Mouse (Mus musculus) E14TG2a.4 (cell line): Measurements from ENCODE around the gene Kbtbd4.

Source experiments
- H3K27me3 ChIP-seq: 2 replicates; pipeline ENCODE4 v1.6.1; 2014; ENCODE audit warnings: low read length, control low read depth; ENCODE audit not compliant: insufficient read depth
- H3K36me3 ChIP-seq: 2 replicates; pipeline ENCODE4 v1.6.1; 2014; ENCODE audit warnings: low read length, control low read depth; ENCODE audit not compliant: insufficient read depth
- H3K4me1 ChIP-seq: replicated peaks from 2 replicates; pipeline ENCODE4 v1.6.1; 2014; ENCODE audit warnings: low read depth, low read length, control low read depth
- H3K4me3 ChIP-seq: replicated peaks from 2 replicates; pipeline ENCODE4 v1.5.1; 2014; ENCODE audit warnings: mild to moderate bottlenecking, low read length
- H3K9me3 ChIP-seq: 2 replicates; pipeline ENCODE4 v1.6.1; 2014; ENCODE audit warnings: low read length, control low read depth
- CTCF ChIP-seq: conservative IDR thresholded peaks from 2 replicates; pipeline ENCODE4 v1.5.1; 2014; ENCODE audit warnings: low read length
- NANOG ChIP-seq: IDR thresholded peaks from 2 replicates; pipeline ENCODE4 v1.6.1; 2014; ENCODE audit warnings: borderline replicate concordance, low read length, mixed read lengths
- POU5F1 ChIP-seq: IDR thresholded peaks from 2 replicates; pipeline ENCODE4 v1.6.1; 2014; ENCODE audit warnings: low read length, borderline replicate concordance

Gene Kbtbd4

GRCm38 (mm10) chr2:90916560-90917232 is 12.2 kb downstream of the Kbtbd4 start:
- Histone ChIP-seq H3K4me1 (peaks cover 24% of the 10 kb centered on the region), H3K4me3 (peak overlapping the region; percentile 83), H3K36me3 (peaks cover 31% of the 10 kb centered on the region), H3K9me3 (no peaks in the 10 kb centered on the region), H3K27me3 (0 out of 2 replicates have a peak, but pooled peaks cover 4% of the 10 kb centered on the region)
- TF ChIP-seq POU5F1 (no peak), NANOG (no peak), CTCF (no peak)

GRCm38 (mm10) chr2:90917233-90917998 is 12.9 kb downstream of the Kbtbd4 start:
- TF ChIP-seq NANOG, result no peak
- no peak for TF ChIP-seq CTCF
- no peak for TF ChIP-seq POU5F1
- Histone ChIP-seq H3K4me3 (peak overlapping the region; percentile 83), H3K27me3 (0 out of 2 replicates have a peak, but pooled peaks cover 4% of the 10 kb centered on the region), H3K9me3 (no peaks in the 10 kb centered on the region), H3K4me1 (peaks cover 24% of the 10 kb centered on the region), H3K36me3 (peaks cover 26% of the 10 kb centered on the region)

DNA sequence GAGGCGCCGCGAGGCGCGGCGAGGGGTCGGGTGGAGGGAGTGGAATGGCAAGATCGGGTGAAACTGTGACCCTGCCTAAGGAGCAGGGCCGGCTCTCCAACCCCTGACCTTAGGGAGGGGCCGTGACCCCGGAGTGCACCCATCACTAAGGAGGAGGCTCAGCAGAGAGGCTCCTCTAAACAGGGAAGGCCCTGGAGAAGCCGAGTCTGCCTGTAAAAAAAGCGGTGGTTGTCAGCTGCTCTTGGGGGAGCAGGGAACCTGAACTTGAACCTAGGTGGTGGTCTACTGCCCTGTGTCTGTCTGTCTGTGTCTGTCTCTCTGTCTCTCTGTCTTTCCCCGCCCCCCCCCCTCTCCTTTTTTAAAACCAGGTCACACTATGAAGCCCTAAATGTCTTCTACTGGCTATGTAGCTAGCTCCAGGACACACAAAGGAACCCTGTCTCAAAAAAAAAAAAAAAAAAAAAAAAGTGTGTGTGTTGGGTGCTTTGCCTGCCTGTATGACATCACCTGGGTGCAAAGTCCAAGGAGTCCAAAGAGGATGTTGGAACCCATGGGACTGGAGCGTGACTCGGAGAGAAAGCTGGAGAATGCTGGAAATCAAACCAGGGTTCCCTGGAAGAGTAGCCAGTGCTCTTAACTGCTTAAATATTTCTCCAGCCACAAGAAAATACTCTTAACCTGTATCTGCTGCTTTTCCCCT is 13.6 kb downstream of the Kbtbd4 start:
- peak overlapping the region; percentile 83 for H3K4me3 ChIP-seq
- no peak for TF ChIP-seq NANOG
- no peak for TF ChIP-seq POU5F1
- TF ChIP-seq CTCF, result no peak
- H3K36me3 ChIP-seq, result peaks cover 19% of the 10 kb centered on the region
- 0 out of 2 replicates have a peak, but pooled peaks cover 4% of the 10 kb centered on the region for H3K27me3 ChIP-seq
- H3K4me1 ChIP-seq, result peaks cover 24% of the 10 kb centered on the region
- no peaks in the 10 kb centered on the region for H3K9me3 ChIP-seq

- peaks cover 12% of the 10 kb centered on the region; the same call in 1 of the 2 replicates for H3K27me3 ChIP-seq
- TF ChIP-seq NANOG (no peak), POU5F1 (no peak), CTCF (no peak)
- H3K4me1 ChIP-seq, result peaks cover 18% of the 10 kb centered on the region
- H3K36me3 ChIP-seq, result no peaks in the 10 kb centered on the region
- no peak overlapping the region for H3K4me3 ChIP-seq
- no peaks in the 10 kb centered on the region for H3K9me3 ChIP-seq
Measured at GRCm38 (mm10) chr2:90921178-90921577, 16.6 kb downstream of the Kbtbd4 start.

DNA sequence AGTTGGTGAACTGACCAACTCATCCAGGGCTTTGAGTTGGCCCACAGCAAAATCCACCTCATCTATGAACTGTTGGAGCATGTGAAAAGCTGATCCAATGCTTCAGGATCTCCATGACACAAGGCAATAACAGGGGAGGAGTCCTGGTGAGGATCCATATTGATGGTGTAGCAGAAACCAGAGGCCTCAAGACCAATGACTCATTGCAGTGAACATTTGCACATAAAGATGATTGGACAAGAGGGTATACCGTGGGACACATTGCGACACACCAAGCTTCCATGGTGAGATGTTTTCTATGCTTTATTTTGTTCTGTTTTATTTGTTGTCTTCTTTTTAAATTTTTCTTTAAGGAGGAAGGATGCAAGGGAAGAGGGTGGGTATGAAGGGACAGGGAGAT is 18.1 kb downstream of the Kbtbd4 start:
- H3K4me1 ChIP-seq, result peaks cover 8% of the 10 kb centered on the region

DNA sequence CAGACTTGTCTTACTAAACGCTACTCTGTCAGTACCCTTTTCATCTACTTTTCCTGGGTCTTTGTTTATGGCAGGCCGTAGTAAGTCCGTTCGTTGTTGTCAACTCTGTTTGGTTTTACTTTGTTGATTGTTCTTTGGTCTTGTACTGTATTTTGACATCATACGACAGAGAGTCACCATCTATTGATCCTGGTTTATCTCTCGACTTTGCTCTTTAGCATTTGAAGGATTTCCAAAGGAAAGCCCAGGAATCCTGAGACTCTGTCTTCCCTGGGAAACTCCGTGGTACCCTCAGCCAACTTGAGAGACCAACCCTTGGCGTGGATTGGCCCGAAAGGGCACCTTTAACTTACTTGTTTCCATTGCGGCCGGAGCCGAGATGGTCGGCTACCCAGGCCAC is 24.0 kb downstream of the Kbtbd4 start:
- TF ChIP-seq CTCF (no peak), NANOG (no peak), POU5F1 (no peak)
- no peaks in the 10 kb centered on the region for H3K9me3 ChIP-seq
- peaks cover 13% of the 10 kb centered on the region; the same call in 1 of the 2 replicates for H3K4me1 ChIP-seq
- H3K36me3 ChIP-seq, result no peaks in the 10 kb centered on the region
- peaks cover 9% of the 10 kb centered on the region for H3K27me3 ChIP-seq
- H3K4me3 ChIP-seq, result no peak overlapping the region

More for the DNA sequence above, 18.1 kb downstream of the Kbtbd4 start:
- no peaks in the 10 kb centered on the region for H3K9me3 ChIP-seq
- TF ChIP-seq CTCF (no peak), POU5F1 (no peak), NANOG (no peak)
- peaks cover 12% of the 10 kb centered on the region; the same call in 1 of the 2 replicates for H3K27me3 ChIP-seq
- no peak overlapping the region for H3K4me3 ChIP-seq
- H3K36me3 ChIP-seq, result no peaks in the 10 kb centered on the region

DNA sequence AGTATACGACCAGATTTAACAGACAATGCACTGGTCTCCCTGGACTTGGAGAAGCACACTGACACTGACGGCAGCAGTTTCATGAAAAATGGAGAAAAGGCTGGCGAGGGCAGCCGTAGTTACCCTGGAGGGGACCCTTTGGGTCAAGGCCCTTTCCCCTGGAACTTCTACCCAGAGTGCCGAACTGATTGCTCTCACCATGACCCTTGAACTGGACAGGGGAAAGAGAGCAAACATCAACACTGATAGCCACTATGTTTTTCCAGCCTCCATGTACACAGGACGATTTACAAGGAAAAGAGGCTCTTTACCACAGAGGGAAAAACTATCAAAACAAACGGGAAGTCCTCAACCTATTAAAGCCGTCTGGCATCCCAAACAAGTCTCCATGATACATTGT is 27.3 kb downstream of the Kbtbd4 start:
- H3K4me1 ChIP-seq, result peaks cover 15% of the 10 kb centered on the region; the same call in 1 of the 2 replicates
- H3K9me3 ChIP-seq, result no peaks in the 10 kb centered on the region
- no peak for TF ChIP-seq NANOG
- TF ChIP-seq POU5F1, result no peak
- no peak for TF ChIP-seq CTCF
- H3K36me3 ChIP-seq, result no peaks in the 10 kb centered on the region
- no peaks in the 10 kb centered on the region; the same call in 1 of the 2 replicates for H3K27me3 ChIP-seq
- no peak overlapping the region for H3K4me3 ChIP-seq

DNA sequence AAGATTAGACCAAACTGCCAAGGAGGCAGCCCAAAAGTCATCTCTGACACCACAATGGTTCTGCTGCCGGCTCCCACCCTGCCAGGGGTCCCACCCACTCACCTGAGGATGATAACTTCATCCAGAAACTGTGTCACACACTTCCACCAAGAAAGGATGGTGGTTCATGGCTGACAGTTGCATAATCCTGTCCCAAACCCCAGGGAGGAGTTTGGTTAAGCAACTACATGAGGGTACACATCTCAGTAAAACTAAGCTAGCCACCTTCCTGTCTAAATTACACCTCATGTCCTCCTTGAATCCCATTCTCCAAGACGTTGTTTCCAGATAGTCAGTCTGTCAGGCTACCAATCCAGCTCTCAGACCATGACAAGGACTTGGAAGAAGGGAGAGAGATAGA is 27.7 kb downstream of the Kbtbd4 start:
- Histone ChIP-seq H3K4me3 (no peak overlapping the region), H3K36me3 (no peaks in the 10 kb centered on the region), H3K9me3 (no peaks in the 10 kb centered on the region), H3K27me3 (no peaks in the 10 kb centered on the region; the same call in 1 of the 2 replicates), H3K4me1 (peaks cover 15% of the 10 kb centered on the region; the same call in 1 of the 2 replicates)
- no peak for TF ChIP-seq NANOG
- TF ChIP-seq POU5F1, result no peak
- TF ChIP-seq CTCF, result no peak
